Mouse (Mus musculus): Measurements from ENCODE around the gene Atg13. TPM values are rescaled to one million over a fixed set of nuclear protein-coding genes. Genes with fewer than 3 reads are reported as not detected.

Gene Atg13
- polyA plus RNA-seq, 1 experiment, result 26.0 TPM

DNA sequence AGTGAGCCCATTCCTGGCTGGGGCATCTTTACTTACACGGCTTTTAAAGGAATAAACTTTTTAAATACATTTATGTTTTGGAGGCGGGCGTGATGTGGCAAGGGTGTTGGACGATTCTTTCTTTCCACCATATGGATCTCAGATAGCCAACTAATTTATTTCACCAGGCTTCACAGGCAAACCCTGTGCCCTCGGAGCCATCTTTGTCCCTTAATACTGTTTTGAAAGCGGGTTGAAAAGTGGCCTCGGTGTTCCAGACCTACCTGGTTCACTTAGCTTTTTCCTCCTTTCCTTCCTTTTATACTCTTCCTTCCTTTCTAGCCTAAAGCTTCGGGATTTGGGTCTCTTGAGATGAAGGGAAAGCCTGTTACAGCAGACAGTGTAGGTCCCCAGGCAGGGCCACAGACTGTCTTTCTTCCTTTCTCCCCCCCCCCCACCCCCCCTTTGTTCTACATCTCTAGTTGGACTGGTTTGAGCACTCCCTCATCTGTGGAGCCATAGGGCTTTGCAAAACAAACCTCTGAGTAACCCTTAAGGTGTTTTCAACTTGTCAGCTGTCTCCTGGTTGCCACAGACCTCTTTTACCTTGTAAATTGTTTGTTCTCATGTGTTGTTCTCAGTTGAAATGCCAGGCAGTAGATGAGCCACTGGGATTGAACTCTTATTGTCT, 1.0 kb upstream of the Atg13 start:
- WGBS, result 3% methylated on average over 8 of the region's 8 CpGs
- Histone ChIP-seq H3K27me3 (ENCODE audit: control insufficient read depth, insufficient read depth, low read length) (no peaks in the 10 kb centered on the region), H3K27ac (ENCODE audit: insufficient read depth, low read depth, low read length) (peak overlapping the region; percentile 69), H3K4me1 (ENCODE audit: control insufficient read depth, insufficient read depth, insufficient read length, low read length) (peaks cover 5% of the 10 kb centered on the region), H3K4me3 (ENCODE audit: low read depth, low read length) (peak overlapping the region; percentile 65), H3K36me3 (ENCODE audit: control insufficient read depth, insufficient read depth, low read length) (peaks cover 3% of the 10 kb centered on the region; the same call in 1 of the 2 replicates)
- no peak for TF ChIP-seq POLR2A (IDR thresholded peaks at IDR 0.05; ENCODE audit: low read depth, low read length)
- TF ChIP-seq CTCF (IDR thresholded peaks at IDR 0.05; ENCODE audit: extremely low read depth, insufficient read length, insufficient replicate concordance, low read depth, low read length), result no peak

GRCm38 (mm10) chr2:91708361-91708760, 2.0 kb downstream of the Atg13 start:
- TF ChIP-seq CTCF (IDR thresholded peaks at IDR 0.05; ENCODE audit: extremely low read depth, insufficient read length, insufficient replicate concordance, low read depth, low read length) (no peak), POLR2A (IDR thresholded peaks at IDR 0.05; ENCODE audit: low read depth, low read length) (no peak)
- no peak overlapping the region for H3K4me3 ChIP-seq (ENCODE audit: low read depth, low read length)
- H3K27me3 ChIP-seq (ENCODE audit: control insufficient read depth, insufficient read depth, low read length), result no peaks in the 10 kb centered on the region
- WGBS, result 93% methylated on average over 6 of the region's 6 CpGs
- H3K4me1 ChIP-seq (ENCODE audit: control insufficient read depth, insufficient read depth, insufficient read length, low read length), result peaks cover 5% of the 10 kb centered on the region
- H3K36me3 ChIP-seq (ENCODE audit: control insufficient read depth, insufficient read depth, low read length), result peaks cover 2% of the 10 kb centered on the region; the same call in 1 of the 2 replicates
- no peak overlapping the region for H3K27ac ChIP-seq (ENCODE audit: insufficient read depth, low read depth, low read length)

DNA sequence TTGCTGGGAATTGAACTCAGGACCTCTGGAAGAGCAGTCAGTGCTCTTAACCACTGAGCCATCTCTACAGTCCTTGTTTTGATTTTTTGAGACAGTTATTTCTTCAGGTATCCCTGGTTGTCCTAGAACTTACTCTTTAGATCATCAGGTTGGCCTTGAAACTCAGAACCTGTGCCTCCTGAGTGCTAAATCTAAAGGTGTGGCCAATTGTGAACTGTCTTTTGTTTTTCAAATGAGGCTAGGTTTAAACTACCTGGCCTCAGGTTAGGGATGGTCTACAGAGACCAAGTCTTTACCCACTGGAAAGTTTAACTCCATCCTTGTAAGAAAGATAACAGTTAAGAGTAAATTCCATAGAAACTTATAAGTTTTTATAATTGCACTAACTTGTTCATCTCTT, 3.9 kb downstream of the Atg13 start:
- H3K27ac ChIP-seq (ENCODE audit: insufficient read depth, low read depth, low read length), result no peak overlapping the region
- H3K36me3 ChIP-seq (ENCODE audit: control insufficient read depth, insufficient read depth, low read length), result 0 out of 2 replicates have a peak, but pooled peaks cover 2% of the 10 kb centered on the region
- no peaks in the 10 kb centered on the region for H3K27me3 ChIP-seq (ENCODE audit: control insufficient read depth, insufficient read depth, low read length)
- TF ChIP-seq CTCF (IDR thresholded peaks at IDR 0.05; ENCODE audit: extremely low read depth, insufficient read length, insufficient replicate concordance, low read depth, low read length) (no peak), POLR2A (IDR thresholded peaks at IDR 0.05; ENCODE audit: low read depth, low read length) (no peak)
- peaks cover 3% of the 10 kb centered on the region for H3K4me1 ChIP-seq (ENCODE audit: control insufficient read depth, insufficient read depth, insufficient read length, low read length)
- H3K4me3 ChIP-seq (ENCODE audit: low read depth, low read length), result no peak overlapping the region

- WGBS, result 69% methylated on average over 6 of the region's 6 CpGs
- Histone ChIP-seq H3K27ac (ENCODE audit: insufficient read depth, low read depth, low read length) (no peak overlapping the region), H3K36me3 (ENCODE audit: control insufficient read depth, insufficient read depth, low read length) (0 out of 2 replicates have a peak, but pooled peaks cover 2% of the 10 kb centered on the region), H3K27me3 (ENCODE audit: control insufficient read depth, insufficient read depth, low read length) (no peaks in the 10 kb centered on the region), H3K4me3 (ENCODE audit: low read depth, low read length) (no peak overlapping the region), H3K4me1 (ENCODE audit: control insufficient read depth, insufficient read depth, insufficient read length, low read length) (peaks cover 3% of the 10 kb centered on the region)
- TF ChIP-seq POLR2A (IDR thresholded peaks at IDR 0.05; ENCODE audit: low read depth, low read length) (no peak), CTCF (IDR thresholded peaks at IDR 0.05; ENCODE audit: extremely low read depth, insufficient read length, insufficient replicate concordance, low read depth, low read length) (no peak)
Observed at GRCm38 (mm10) chr2:91705736-91706135, 4.6 kb downstream of the Atg13 start.

DNA sequence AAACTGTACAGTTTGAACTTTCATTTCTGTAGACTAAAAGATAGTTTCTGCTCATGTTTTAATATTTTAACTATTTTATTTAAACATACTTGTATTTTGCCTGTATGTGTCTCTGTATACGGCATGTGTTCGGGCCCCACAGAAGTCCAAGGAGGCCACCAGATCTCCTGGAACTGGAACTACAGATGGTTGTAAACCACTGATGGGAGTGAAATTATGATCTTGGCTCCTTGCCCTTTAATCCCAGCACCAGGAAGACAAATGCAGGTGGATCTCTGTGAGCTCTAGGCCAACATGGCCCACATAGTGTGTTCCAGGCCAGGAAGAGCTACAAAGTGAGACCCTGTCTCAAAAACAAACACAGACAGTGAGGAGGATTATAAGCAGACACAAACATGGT, 9.0 kb downstream of the Atg13 start:
- Histone ChIP-seq H3K36me3 (ENCODE audit: control insufficient read depth, insufficient read depth, low read length) (0 out of 2 replicates have a peak, but pooled peaks cover 2% of the 10 kb centered on the region), H3K4me3 (ENCODE audit: low read depth, low read length) (no peak overlapping the region), H3K27me3 (ENCODE audit: control insufficient read depth, insufficient read depth, low read length) (no peaks in the 10 kb centered on the region), H3K27ac (ENCODE audit: insufficient read depth, low read depth, low read length) (no peak overlapping the region), H3K4me1 (ENCODE audit: control insufficient read depth, insufficient read depth, insufficient read length, low read length) (no peaks in the 10 kb centered on the region; the same call in 1 of the 2 replicates)
- WGBS, result 63% methylated on average over 2 of the region's 2 CpGs
- TF ChIP-seq POLR2A (IDR thresholded peaks at IDR 0.05; ENCODE audit: low read depth, low read length), result no peak
- no peak for TF ChIP-seq CTCF (IDR thresholded peaks at IDR 0.05; ENCODE audit: extremely low read depth, insufficient read length, insufficient replicate concordance, low read depth, low read length)

GRCm38 (mm10) chr2:91699225-91699624, 11.2 kb downstream of the Atg13 start:
- H3K4me3 ChIP-seq (ENCODE audit: low read depth, low read length), result no peak overlapping the region
- H3K4me1 ChIP-seq (ENCODE audit: control insufficient read depth, insufficient read depth, insufficient read length, low read length), result peaks cover 2% of the 10 kb centered on the region; the same call in 1 of the 2 replicates
- no peak for TF ChIP-seq POLR2A (IDR thresholded peaks at IDR 0.05; ENCODE audit: low read depth, low read length)
- no peak for TF ChIP-seq CTCF (IDR thresholded peaks at IDR 0.05; ENCODE audit: extremely low read depth, insufficient read length, insufficient replicate concordance, low read depth, low read length)
- H3K27me3 ChIP-seq (ENCODE audit: control insufficient read depth, insufficient read depth, low read length), result no peaks in the 10 kb centered on the region
- H3K36me3 ChIP-seq (ENCODE audit: control insufficient read depth, insufficient read depth, low read length), result peaks cover 9% of the 10 kb centered on the region
- WGBS, result 60% methylated on average over 1 of the region's 1 CpGs
- H3K27ac ChIP-seq (ENCODE audit: insufficient read depth, low read depth, low read length), result no peak overlapping the region

DNA sequence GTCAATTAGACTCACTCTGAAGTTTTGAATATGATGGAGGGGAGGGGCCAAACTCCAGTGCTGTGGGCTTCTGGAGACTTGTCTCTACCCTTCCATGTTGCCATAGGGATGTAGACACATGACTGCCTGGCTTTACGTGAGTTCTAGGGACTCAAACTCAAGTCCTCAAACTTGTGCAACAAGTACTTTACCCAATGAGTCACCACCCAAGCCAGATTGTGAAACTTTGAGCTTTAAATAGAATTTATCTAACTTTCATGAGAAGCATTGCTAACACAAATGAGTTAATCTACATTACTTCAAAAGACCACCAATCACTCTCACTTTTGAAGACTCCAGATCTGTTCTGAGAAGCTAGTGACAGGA, 14.2 kb downstream of the Atg13 start:
- TF ChIP-seq CTCF (IDR thresholded peaks at IDR 0.05; ENCODE audit: extremely low read depth, insufficient read length, insufficient replicate concordance, low read depth, low read length), result no peak
- no peak for TF ChIP-seq POLR2A (IDR thresholded peaks at IDR 0.05; ENCODE audit: low read depth, low read length)
- H3K4me1 ChIP-seq (ENCODE audit: control insufficient read depth, insufficient read depth, insufficient read length, low read length), result peaks cover 2% of the 10 kb centered on the region; the same call in 1 of the 2 replicates
- no peak overlapping the region for H3K4me3 ChIP-seq (ENCODE audit: low read depth, low read length)
- H3K27ac ChIP-seq (ENCODE audit: insufficient read depth, low read depth, low read length), result no peak overlapping the region
- WGBS, result 30% methylated on average over 1 of the region's 1 CpGs
- H3K36me3 ChIP-seq (ENCODE audit: control insufficient read depth, insufficient read depth, low read length), result peaks cover 21% of the 10 kb centered on the region
- H3K27me3 ChIP-seq (ENCODE audit: control insufficient read depth, insufficient read depth, low read length), result no peaks in the 10 kb centered on the region
